Mouse (Mus musculus) left cerebral cortex, adult 9 months (tissue): ENCODE measurements around the gene Socs2.

ENCODE experiments used
- DNase-seq, 2 experiments: peaks; one replicate each; pipeline ENCODE4 v3.0.0; 2022; ENCODE audit warnings: low spot score in 2 of 2

The Socs2 gene

DNA sequence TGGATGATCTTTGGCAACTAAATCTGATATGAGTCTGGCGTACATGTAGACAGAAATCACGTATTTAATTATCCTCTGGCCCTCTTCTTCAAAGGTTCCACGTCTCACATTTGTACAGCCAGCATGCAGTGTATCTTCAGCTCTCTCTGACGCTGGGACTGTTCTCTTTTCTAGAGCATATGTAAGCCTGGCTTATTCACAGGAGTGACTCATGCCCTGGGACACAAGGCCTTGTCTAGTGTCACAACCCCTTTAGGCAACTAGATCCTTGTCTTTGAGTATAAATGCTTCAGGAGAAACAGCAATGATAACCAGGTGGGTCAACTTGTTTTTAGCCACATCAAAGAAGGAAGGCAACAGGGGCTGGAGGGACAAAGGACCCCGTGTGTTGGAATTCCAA lies 5.7 kb upstream of the Socs2 start:
- DNase-seq, result no peak

GRCm38 (mm10) chr10:95420284-95420683 lies 3.3 kb upstream of the Socs2 start:
- no peak for DNase-seq

- no peak for DNase-seq
Observed at GRCm38 (mm10) chr10:95419726-95420125, 2.7 kb upstream of the Socs2 start.

DNA sequence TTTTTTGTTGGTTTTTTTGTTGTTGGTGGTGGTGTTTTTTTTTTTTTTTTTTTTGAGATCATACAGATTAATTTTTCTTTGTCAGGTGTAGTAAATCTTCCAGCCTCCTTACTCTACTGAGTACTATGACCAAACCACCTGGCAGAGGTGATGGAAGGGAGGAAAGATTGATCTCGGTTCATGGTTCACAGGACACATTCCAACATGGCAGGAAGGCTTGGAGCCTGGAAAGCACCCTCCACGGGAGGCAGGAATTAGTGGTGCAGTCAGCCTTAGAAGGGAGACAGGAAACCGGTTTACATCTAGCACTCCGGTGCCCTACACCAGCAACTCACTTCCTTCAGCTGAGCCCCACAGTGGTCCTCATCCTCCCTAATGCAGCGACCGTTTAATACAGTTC lies 1.7 kb upstream of the Socs2 start:
- no peak for DNase-seq

- peak in 1 of 2 experiments; percentile 67 for DNase-seq
Observed at GRCm38 (mm10) chr10:95417496-95418236, 686 bp upstream of the Socs2 start.

GRCm38 (mm10) chr10:95416361-95416684 lies 657 bp downstream of the Socs2 start:
- DNase-seq, result no peak

GRCm38 (mm10) chr10:95415533-95416360 lies 1.2 kb downstream of the Socs2 start:
- DNase-seq, result peak in 1 of 2 experiments; percentile 30

- no peak for DNase-seq
Observed at GRCm38 (mm10) chr10:95415159-95415532, 1.8 kb downstream of the Socs2 start.

GRCm38 (mm10) chr10:95414316-95415158 lies 2.4 kb downstream of the Socs2 start:
- DNase-seq, result peak in 1 of 2 experiments; percentile 34

GRCm38 (mm10) chr10:95411139-95411538 lies 5.8 kb downstream of the Socs2 start:
- DNase-seq, result no peak

- DNase-seq, result no peak
Observed at GRCm38 (mm10) chr10:95410709-95411108, 6.3 kb downstream of the Socs2 start.

GRCm38 (mm10) chr10:95410209-95410608 lies 6.8 kb downstream of the Socs2 start:
- DNase-seq, result no peak

DNA sequence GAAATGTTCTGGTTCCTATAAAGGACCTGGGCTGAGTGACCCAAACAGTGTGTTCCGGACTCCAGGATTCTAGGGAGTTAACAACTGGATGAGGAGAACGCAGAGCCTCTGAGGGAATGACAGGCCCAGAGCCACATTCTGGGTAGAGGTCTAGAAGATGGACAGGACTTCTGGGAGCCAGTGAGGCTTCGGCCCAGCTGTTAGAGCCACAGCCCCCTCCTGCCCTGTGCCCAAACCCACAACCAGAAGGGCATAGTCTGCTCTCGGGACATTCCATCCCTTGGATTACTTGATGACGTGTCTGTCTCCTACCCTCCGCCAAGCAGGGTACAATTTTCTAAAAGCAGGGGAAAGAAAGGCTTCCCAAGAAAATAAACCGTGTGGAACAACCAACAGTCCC lies 7.8 kb downstream of the Socs2 start:
- DNase-seq, result no peak

GRCm38 (mm10) chr10:95408487-95408886 lies 8.5 kb downstream of the Socs2 start:
- no peak for DNase-seq

DNA sequence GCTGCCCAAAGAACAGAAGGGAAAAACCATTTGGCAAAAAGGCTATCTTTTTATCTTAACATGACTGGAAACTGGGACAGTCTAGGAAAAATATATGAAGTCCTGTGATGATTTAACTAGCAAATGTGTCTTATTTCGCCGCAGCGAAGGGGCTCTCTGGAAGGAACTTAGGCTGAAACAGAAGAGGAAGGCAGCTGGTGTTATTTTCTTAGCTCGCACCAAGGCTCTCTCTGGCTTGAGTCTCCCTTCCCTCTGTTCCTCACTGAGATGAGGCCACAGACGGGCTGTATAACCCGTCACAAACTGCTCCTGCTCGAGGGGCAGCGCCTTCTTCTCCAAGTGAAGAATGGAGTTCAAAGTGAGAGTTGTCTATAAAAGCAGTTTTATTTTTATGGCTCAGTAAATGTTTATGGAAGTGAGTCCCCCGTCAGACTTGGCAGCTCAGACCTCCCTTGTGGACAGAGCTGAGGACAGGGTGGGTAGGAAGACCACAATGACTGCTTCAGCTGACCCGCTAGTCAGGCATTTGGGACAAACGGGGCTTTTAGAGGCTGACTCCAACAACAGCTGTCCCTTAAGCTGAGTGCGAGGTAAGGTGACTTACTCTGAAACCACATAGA lies 9.3 kb downstream of the Socs2 start:
- DNase-seq, result no peak

- DNase-seq, result no peak
Observed at GRCm38 (mm10) chr10:95404774-95405173, 12.2 kb downstream of the Socs2 start.

DNA sequence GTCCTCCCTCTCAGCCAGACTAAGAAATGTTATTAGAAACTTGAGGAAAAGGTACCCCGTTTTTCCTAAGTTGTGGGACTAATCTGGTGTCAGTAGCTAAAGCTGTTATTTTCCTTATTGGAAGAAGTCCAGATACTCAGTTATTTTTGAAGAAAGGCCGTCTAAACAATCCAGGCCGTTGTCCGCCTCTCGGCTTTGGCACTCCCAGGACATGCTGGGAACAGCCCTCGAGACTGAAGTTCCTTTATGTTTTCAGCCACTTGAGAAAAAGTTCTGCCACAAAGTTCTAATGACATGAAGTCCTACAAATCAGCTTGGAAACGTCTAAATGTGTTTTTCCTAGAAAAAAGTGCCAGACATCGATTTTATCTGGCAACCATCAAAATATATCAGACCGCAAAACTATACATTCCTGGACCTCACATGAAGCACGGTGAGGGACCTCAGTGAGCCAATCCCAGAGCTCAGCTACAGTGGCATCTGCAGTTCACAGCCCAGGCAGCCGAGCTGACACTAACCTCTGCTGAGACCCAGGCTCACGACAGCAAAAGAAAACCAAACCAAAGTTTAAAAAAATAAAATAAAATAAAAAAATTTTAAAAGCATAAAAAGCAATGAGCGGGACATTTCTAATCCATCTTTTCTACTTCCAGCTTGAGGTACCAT lies 17.2 kb downstream of the Socs2 start:
- no peak for DNase-seq

- no peak for DNase-seq
Observed at GRCm38 (mm10) chr10:95398489-95398888, 18.5 kb downstream of the Socs2 start.

DNA sequence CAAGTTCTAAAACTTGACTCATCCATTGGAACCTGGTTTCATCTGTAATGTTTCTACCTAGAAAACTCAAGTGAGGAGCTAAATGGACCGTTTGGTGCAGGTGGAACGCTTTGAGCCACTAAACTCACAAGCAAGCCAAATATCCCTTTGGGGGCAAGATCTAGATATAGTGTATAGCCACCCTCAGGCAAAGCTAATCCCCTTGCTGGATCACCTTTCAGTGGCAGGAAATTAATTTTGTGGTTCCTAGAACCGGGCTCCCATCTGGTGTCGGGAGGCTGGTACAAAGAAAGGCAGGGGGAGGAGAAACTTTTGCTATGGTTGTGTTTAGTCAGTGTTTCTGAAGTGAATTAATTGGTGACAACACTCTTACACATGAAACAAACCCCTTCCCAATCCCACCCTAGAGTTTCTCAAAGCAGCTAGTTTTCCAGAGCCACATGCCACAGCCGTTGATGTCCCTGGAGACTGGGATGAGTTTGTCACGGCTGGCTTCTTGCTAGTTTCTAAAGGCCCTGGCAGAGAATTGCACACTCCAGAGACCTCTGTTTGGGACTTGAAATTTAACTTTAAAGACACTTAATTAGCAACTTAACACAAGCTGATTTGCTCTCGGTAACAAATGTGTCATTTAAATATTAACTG lies 19.7 kb downstream of the Socs2 start:
- no peak for DNase-seq

DNA sequence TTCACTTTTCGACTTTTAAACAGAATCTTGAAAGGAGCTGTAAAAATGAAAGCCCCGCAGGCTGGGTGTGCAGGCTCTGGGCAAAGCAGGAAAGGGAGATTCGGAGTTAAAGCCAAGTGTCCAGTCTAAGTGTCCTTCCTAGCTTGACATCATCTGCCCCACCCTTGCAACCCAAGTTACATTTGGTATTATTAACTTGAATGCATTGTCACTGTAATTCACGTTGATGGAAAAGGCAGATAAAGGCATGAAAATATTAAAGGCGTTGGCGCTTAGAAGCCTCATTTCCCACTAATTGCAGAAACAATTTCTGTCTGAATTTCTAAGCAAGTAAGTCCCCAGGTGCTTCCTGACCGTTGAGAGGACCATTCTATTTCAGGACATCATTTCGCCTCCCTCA lies 20.6 kb downstream of the Socs2 start:
- DNase-seq, result no peak
